Comparison of ENCODE assay signal across 26 mouse cellular contexts in genomic region chr8:46785070-46785469, GRCm38 (mm10). TPM values are rescaled to one million over a fixed set of nuclear protein-coding genes. Genes with fewer than 3 reads are reported as not detected.
DNase-seq lines count a peak whose midpoint lies in the region; ATAC-seq and TF ChIP-seq lines count a peak whose summit lies in the region.
"Had no signal": no experiment of that assay in that cellular context is flagged by ENCODE, and none has a peak within 500 bp of the region (broad histone marks: within the 10 kb centered on the region; RNA-seq: fewer than 3 reads in every experiment).

No protein-coding gene starts in this region.

- ATAC-seq in liver, embryonic 12.5 days = no peak
- ATAC-seq: activated CD4-positive, CD25-positive, alpha-beta regulatory T cell, adult 4 months; CD4-positive, CD25-positive, alpha-beta regulatory T cell, adult 4 months; forebrain, embryonic 14.5 days; forebrain, embryonic 16.5 days; Patski had no signal

- dilution Hi-C loops in CH12.LX (cut with MboI; ENCODE audit: extremely low pct_ligation_motif_present, extremely low pct_unique_long_range_greater_than_20kb, low sequenced_read_pairs) = no loop called here

- in situ Hi-C loops in CH12.LX (cut with MboI; ENCODE audit: low pct_ligation_motif_present, low pct_unique_long_range_greater_than_20kb, low sequenced_read_pairs) = loop anchor here (5.0 kb wide), 1 partner anchor 38 kb away; no protein-coding TSS in a partner anchor

- WGBS in liver, embryonic 12.5 days (ENCODE audit: insufficient replicate concordance) = 21% methylated on average over 2 of the region's 2 CpGs

- H3K27ac ChIP-seq in liver, embryonic 12.5 days = no peak overlapping the region
- H3K27ac ChIP-seq in CH12.LX (ENCODE audit: insufficient read depth, low read depth) = no peak overlapping the region
- H3K27ac ChIP-seq: embryonic facial prominence, embryonic 13.5 days; embryonic facial prominence, embryonic 15.5 days; forebrain, embryonic 10.5 days; forebrain, embryonic 12.5 days had no signal

- TF ChIP-seq CTCF in CH12.LX (conservative IDR thresholded peaks at IDR 0.05 in 1 of 2, IDR thresholded peaks at IDR 0.05 in 1 of 2; ENCODE audit: low read depth in 2 of 2, low read length in 2 of 2) = no peak

- no peak overlapping the region for H3K9ac ChIP-seq in liver, embryonic 12.5 days
- H3K9ac ChIP-seq in CH12.LX (ENCODE audit: insufficient read depth, low read depth) = no peak overlapping the region
- H3K9ac ChIP-seq: embryonic facial prominence, embryonic 13.5 days; embryonic facial prominence, embryonic 15.5 days; forebrain, embryonic 12.5 days had no signal

- peaks cover 10% of the 10 kb centered on the region for H3K36me3 ChIP-seq in liver, embryonic 12.5 days
- peaks cover 3 to 48% of the 10 kb centered on the region in 2 experiments for H3K36me3 ChIP-seq in CH12.LX (replicated peaks in 1 of 2; ENCODE audit: control insufficient read depth in 1 of 2, insufficient read depth in 1 of 2, low read length in 1 of 2)

- no peak for TF ChIP-seq EP300 in CH12.LX (IDR thresholded peaks at IDR 0.05; ENCODE audit: low read length)

- H3K4me3 ChIP-seq in liver, embryonic 12.5 days = no peak overlapping the region
- H3K4me3 ChIP-seq in CH12.LX (replicated peaks in 1 of 3; ENCODE audit: low read depth in 2 of 3, low read length in 2 of 3, poor library complexity in 1 of 3) = no peak overlapping the region
- H3K4me3 ChIP-seq: embryonic facial prominence, embryonic 13.5 days; embryonic facial prominence, embryonic 15.5 days; erythroblast, embryonic 14.5 days; forebrain, embryonic 10.5 days; forebrain, embryonic 12.5 days had no signal

- H3K27me3 ChIP-seq in liver, embryonic 12.5 days (replicated peaks) = no peaks in the 10 kb centered on the region
- H3K27me3 ChIP-seq in CH12.LX (replicated peaks) = no peaks in the 10 kb centered on the region
- H3K27me3 ChIP-seq: embryonic facial prominence, embryonic 13.5 days; embryonic facial prominence, embryonic 15.5 days; forebrain, embryonic 12.5 days; Patski had no signal

- TF ChIP-seq RAD21 in CH12.LX (IDR thresholded peaks at IDR 0.05; ENCODE audit: low read depth, low read length) = no peak

- H3K4me1 ChIP-seq in liver, embryonic 12.5 days = peaks cover 59% of the 10 kb centered on the region
- H3K4me1 ChIP-seq in CH12.LX (ENCODE audit: control insufficient read depth in 1 of 2, insufficient read depth in 2 of 2) = peaks cover 15 to 38% of the 10 kb centered on the region in 2 experiments
- H3K4me1 ChIP-seq: forebrain, embryonic 10.5 days; forebrain, embryonic 12.5 days had no signal

- DNase-seq in liver = no peak
- DNase-seq in 416B (ENCODE audit: low read depth) = peak; percentile 20
- DNase-seq in CH12.LX (ENCODE audit: extremely low read depth) = no peak
- no peak for DNase-seq in adrenal gland, adult 2 months
- DNase-seq in adrenal gland, postnatal 36 days = no peak
- DNase-seq: adrenal gland, adult 8-10 months; adrenal gland, postnatal 14 days; B cell, adult 2 months; cerebellum, adult 11 months; cerebellum, adult 18-20 months; cerebellum, adult 8-10 months; cerebellum, adult 9-11 months; cerebellum, postnatal 14 days; cerebellum, postnatal 36 days; embryo, embryonic 11 days had no signal

- H3K9me3 ChIP-seq in liver, embryonic 12.5 days (replicated peaks) = no peaks in the 10 kb centered on the region; the same call in 1 of the 2 replicates
- peaks cover 3% of the 10 kb centered on the region for H3K9me3 ChIP-seq in CH12.LX (replicated peaks; ENCODE audit: low read length)
- H3K9me3 ChIP-seq: embryonic facial prominence, embryonic 13.5 days; embryonic facial prominence, embryonic 15.5 days; forebrain, embryonic 10.5 days; forebrain, embryonic 12.5 days had no signal

- H3K79me2 ChIP-seq in CH12.LX (replicated peaks; ENCODE audit: control insufficient read depth, extremely low read depth, insufficient read depth, poor library complexity, severe bottlenecking) = peaks cover 47% of the 10 kb centered on the region

- H3K4me2 ChIP-seq in liver, embryonic 12.5 days = 0 out of 2 replicates have a peak overlapping the region, but pooled peaks have one; percentile 7
- no peak overlapping the region for H3K4me2 ChIP-seq in CH12.LX (ENCODE audit: insufficient read depth, low read depth, poor library complexity, severe bottlenecking)
- H3K4me2 ChIP-seq: embryonic facial prominence, embryonic 13.5 days; embryonic facial prominence, embryonic 15.5 days; forebrain, embryonic 12.5 days had no signal

- no peak for TF ChIP-seq POLR2A in CH12.LX (IDR thresholded peaks at IDR 0.05; ENCODE audit: low read depth, low read length)

TF ChIP-seq in CH12.LX, 34 proteins besides CTCF, POLR2A, EP300 and RAD21:
- TF ChIP-seq ZC3H11A (IDR thresholded peaks at IDR 0.05; ENCODE audit: low read depth, low read length) (no peak), ZNF384 (IDR thresholded peaks at IDR 0.05; ENCODE audit: low read depth, low read length) (peak; percentile 78), MXI1 (IDR thresholded peaks at IDR 0.05; ENCODE audit: low read depth, low read length) (no peak), BHLHE40 (IDR thresholded peaks at IDR 0.05; ENCODE audit: low read depth, low read length) (no peak), IRF4 (IDR thresholded peaks at IDR 0.05; ENCODE audit: low read depth, low read length) (no peak)

RNA-seq across cellular contexts. Expression of gene Irf2, which starts 45.5 kb away (rescaled TPM):
- 14.8 and 17.5 TPM in 2 replicates for polyA plus RNA-seq in liver, embryonic 12.5 days (2016; fragmentation: Nextera tagmentation; extraction: Ambion mirVana)
- total RNA-seq in CH12.LX (2012; rRNA removed) = 9.1 and 10.2 TPM in 2 replicates
- total RNA-seq in CH12.LX (2014; rRNA removed) = 5.7 and 7.1 TPM in 2 replicates
- polyA plus RNA-seq in CH12.LX (2012; ENCODE audit: insufficient read length, low read depth) = 37.4 and 47.3 TPM in 2 replicates
- total RNA-seq in adrenal gland, adult 2 months (2021) = 10 to 100 TPM; 51.1 to 56.8 TPM
- 8.6 and 14.9 TPM in 2 replicates for polyA plus RNA-seq in adrenal gland, adult 2 months (2012; rRNA removed)
- total RNA-seq in adrenal gland, postnatal 36 days (2021) = 10 to 100 TPM; 67.9 to 76.9 TPM

Comparison
In these comparisons a context has a peak if more than half of its experiments do, and no peak if none do; other contexts are left out.
1. RNA of gene Irf2, which starts 45.5 kb away (total RNA-seq): 67.9 to 76.9 TPM in adrenal gland, postnatal 36 days and 51.1 to 56.8 TPM in adrenal gland, adult 2 months; 5.7 to 10.2 TPM in CH12.LX; every median in the first group is over 4 times any median in the second.